ENCODE assay signal across 21 mouse cellular contexts in genomic region chr10:70033856-70034255, GRCm38 (mm10).
DNase-seq lines count a peak whose midpoint lies in the region; ATAC-seq and TF ChIP-seq lines count a peak whose summit lies in the region.
"Had no signal": no experiment of that assay in that cellular context is flagged by ENCODE, and none has a peak within 500 bp of the region (broad histone marks: within the 10 kb centered on the region; RNA-seq: fewer than 3 reads in every experiment).

No protein-coding gene starts in this region.

- no peaks in the 10 kb centered on the region for H3K9me3 ChIP-seq in heart, embryonic 15.5 days (replicated peaks)
- H3K9me3 ChIP-seq in lung, embryonic 14.5 days (ENCODE audit: low read depth, low read length), result no peaks in the 10 kb centered on the region
- H3K9me3 ChIP-seq: forebrain, embryonic 15.5 days; heart, embryonic 10.5 days; hindbrain, embryonic 12.5 days had no signal

- no peaks in the 10 kb centered on the region for H3K27me3 ChIP-seq in heart, embryonic 15.5 days
- no peaks in the 10 kb centered on the region for H3K27me3 ChIP-seq in lung, embryonic 14.5 days (ENCODE audit: insufficient read depth, low read length)
- H3K27me3 ChIP-seq: forebrain, embryonic 15.5 days; hindbrain, embryonic 12.5 days had no signal

- no peak overlapping the region for H3K4me2 ChIP-seq in heart, embryonic 15.5 days
- no peak overlapping the region for H3K4me2 ChIP-seq in lung, embryonic 14.5 days
- H3K4me2 ChIP-seq: forebrain, embryonic 15.5 days; hindbrain, embryonic 12.5 days had no signal

- H3K4me3 ChIP-seq in heart, embryonic 15.5 days, result no peak overlapping the region
- no peak overlapping the region for H3K4me3 ChIP-seq in lung, embryonic 14.5 days (ENCODE audit: low read depth, low read length)
- H3K4me3 ChIP-seq: forebrain, embryonic 15.5 days; gastrocnemius, adult 2 months; heart, embryonic 10.5 days; hindbrain, embryonic 12.5 days had no signal

- no peaks in the 10 kb centered on the region for H3K36me3 ChIP-seq in heart, embryonic 15.5 days
- no peaks in the 10 kb centered on the region for H3K36me3 ChIP-seq in lung, embryonic 14.5 days (ENCODE audit: insufficient read depth)
- H3K36me3 ChIP-seq: forebrain, embryonic 15.5 days; heart, embryonic 10.5 days; hindbrain, embryonic 12.5 days had no signal

- ATAC-seq in heart, embryonic 15.5 days (replicated peaks; ENCODE audit: insufficient number of reproducible peaks, insufficient read depth, low FRiP score, low read depth), result no peak
- ATAC-seq in lung, embryonic 14.5 days (ENCODE audit: insufficient read depth), result no peak
- ATAC-seq: forebrain, embryonic 15.5 days; hindbrain, embryonic 16.5 days; intestine, postnatal 0 days had no signal

- no peak for TF ChIP-seq CTCF in lung, embryonic 14.5 days (IDR thresholded peaks at IDR 0.05; ENCODE audit: low read depth)

- H3K9ac ChIP-seq in heart, embryonic 15.5 days, result no peak overlapping the region
- no peak overlapping the region for H3K9ac ChIP-seq in lung, embryonic 14.5 days
- H3K9ac ChIP-seq: forebrain, embryonic 15.5 days; hindbrain, embryonic 12.5 days had no signal

- WGBS in heart, embryonic 15.5 days, result 60% methylated on average over 3 of the region's 3 CpGs
- 51% methylated on average over 3 of the region's 3 CpGs for WGBS in lung, embryonic 14.5 days

- 0 out of 2 replicates have a peak overlapping the region, but pooled peaks have one; percentile 1 for H3K27ac ChIP-seq in heart, embryonic 15.5 days
- H3K27ac ChIP-seq in lung, embryonic 14.5 days (ENCODE audit: low read depth), result no peak overlapping the region
- H3K27ac ChIP-seq: forebrain, embryonic 15.5 days; gastrocnemius, adult 2 months; heart, embryonic 10.5 days; hindbrain, embryonic 12.5 days had no signal

- intact Hi-C loops in heart, postnatal 36 days (cut with DNase I), result no loop called here

- no peaks in the 10 kb centered on the region for H3K4me1 ChIP-seq in heart, embryonic 15.5 days (replicated peaks)
- no peaks in the 10 kb centered on the region for H3K4me1 ChIP-seq in lung, embryonic 14.5 days (ENCODE audit: insufficient read depth)
- H3K4me1 ChIP-seq: forebrain, embryonic 15.5 days; heart, embryonic 10.5 days; hindbrain, embryonic 12.5 days had no signal

- DNase-seq in embryo, embryonic 9.5 days (ENCODE audit: extremely low spot score), result peak; percentile 5
- no peak for DNase-seq in embryo, embryonic 11 days
- no peak for DNase-seq in heart, postnatal 36 days
- peak; percentile 13 for DNase-seq in lung, embryonic 14.5 days
- DNase-seq in lung, postnatal 14 days, result no peak
- DNase-seq in mesoderm, embryonic 11.5 days (ENCODE audit: low read depth, low spot score), result peak; percentile 26
- DNase-seq in MN1 (ENCODE audit: low spot score), result no peak
- DNase-seq: adrenal gland, adult 2 months; adrenal gland, postnatal 25 days; cerebellum, adult 18-20 months; cerebellum, adult 9-11 months; cerebellum, postnatal 36 days; gastrocnemius, adult 2 months; gastrocnemius, postnatal 25 days; heart, postnatal 4 days had no signal

Comparison
In these comparisons a context has a peak if more than half of its experiments do, and no peak if none do; other contexts are left out.
1. DNase-seq: peak in embryo, embryonic 9.5 days (single experiment), lung, embryonic 14.5 days (single experiment) and mesoderm, embryonic 11.5 days (single experiment); none in embryo, embryonic 11 days (single experiment), heart, postnatal 36 days (0 of 2), lung, postnatal 14 days (single experiment) and MN1 (single experiment).